Mouse (Mus musculus): ENCODE measurements around the gene Ncdn. TPM values are rescaled to one million over a fixed set of nuclear protein-coding genes. Genes with fewer than 3 reads are reported as not detected.

Gene Ncdn
- 8.9 and 9.6 TPM in 2 replicates for total RNA-seq (2015)
- 8.2 and 8.5 TPM in 2 replicates for total RNA-seq (2017)

- ATAC-seq (replicated peaks; ENCODE audit: poor library complexity) = peak; percentile 91
Observed at GRCm38 (mm10) chr4:126753268-126754230, at the start of gene Ncdn, which contains the start of gene AU040320. Gene Ncdn (minus strand): TSS chr4:126753438. Gene AU040320 (plus strand): TSS chr4:126753544.

- no peak for ATAC-seq (replicated peaks; ENCODE audit: poor library complexity)
Observed at GRCm38 (mm10) chr4:126802174-126802573, 48.9 kb upstream of the Ncdn start.

- no peak for ATAC-seq (replicated peaks; ENCODE audit: poor library complexity)
Observed at GRCm38 (mm10) chr4:126792341-126793102, 39.3 kb upstream of the Ncdn start.

- no peak for ATAC-seq (replicated peaks; ENCODE audit: poor library complexity)
Observed at GRCm38 (mm10) chr4:126782996-126783395, 29.8 kb upstream of the Ncdn start.

- ATAC-seq (replicated peaks; ENCODE audit: poor library complexity) = no peak
Observed at GRCm38 (mm10) chr4:126782512-126782911, 29.3 kb upstream of the Ncdn start.

GRCm38 (mm10) chr4:126781871-126782270 is 28.6 kb upstream of the Ncdn start:
- no peak for ATAC-seq (replicated peaks; ENCODE audit: poor library complexity)

GRCm38 (mm10) chr4:126779826-126780775 is 26.9 kb upstream of the Ncdn start:
- no peak for ATAC-seq (replicated peaks; ENCODE audit: poor library complexity)

GRCm38 (mm10) chr4:126779148-126779581 is 25.9 kb upstream of the Ncdn start:
- ATAC-seq (replicated peaks; ENCODE audit: poor library complexity) = no peak

GRCm38 (mm10) chr4:126775182-126775581 is 21.9 kb upstream of the Ncdn start:
- ATAC-seq (replicated peaks; ENCODE audit: poor library complexity) = no peak

GRCm38 (mm10) chr4:126773871-126774270 is 20.6 kb upstream of the Ncdn start:
- ATAC-seq (replicated peaks; ENCODE audit: poor library complexity) = no peak

- ATAC-seq (replicated peaks; ENCODE audit: poor library complexity) = peak; percentile 58
Observed at GRCm38 (mm10) chr4:126770831-126771230, 17.6 kb upstream of the Ncdn start.

GRCm38 (mm10) chr4:126769800-126770563 is 16.7 kb upstream of the Ncdn start:
- peak; percentile 76 for ATAC-seq (replicated peaks; ENCODE audit: poor library complexity)

- no peak for ATAC-seq (replicated peaks; ENCODE audit: poor library complexity)
Observed at GRCm38 (mm10) chr4:126763483-126763882, 10.2 kb upstream of the Ncdn start.

GRCm38 (mm10) chr4:126762586-126763359 is 9.5 kb upstream of the Ncdn start:
- no peak for ATAC-seq (replicated peaks; ENCODE audit: poor library complexity)

- ATAC-seq (replicated peaks; ENCODE audit: poor library complexity) = peak; percentile 54
Observed at GRCm38 (mm10) chr4:126759435-126759834, 6.2 kb upstream of the Ncdn start.

- no peak for ATAC-seq (replicated peaks; ENCODE audit: poor library complexity)
Observed at GRCm38 (mm10) chr4:126758299-126758698, 5.1 kb upstream of the Ncdn start.

GRCm38 (mm10) chr4:126756766-126757165 is 3.5 kb upstream of the Ncdn start:
- ATAC-seq (replicated peaks; ENCODE audit: poor library complexity) = no peak

GRCm38 (mm10) chr4:126754736-126755374 is 1.6 kb upstream of the Ncdn start:
- no peak for ATAC-seq (replicated peaks; ENCODE audit: poor library complexity)
